Mouse (Mus musculus) natural killer cell, adult 2 months (primary cell): Measurements from ENCODE around the gene Plek.
"Not testable (repeated sequence)": the region's sequence is repeated elsewhere in the genome, so short reads cannot be mapped to it uniquely, and the experiment has no call there.

ENCODE experiments used
- DNase-seq, 2 experiments: peaks; one replicate each; pipeline ENCODE4 v3.0.0; 2022; ENCODE audit warnings: low spot score in 2 of 2

Gene Plek

DNA sequence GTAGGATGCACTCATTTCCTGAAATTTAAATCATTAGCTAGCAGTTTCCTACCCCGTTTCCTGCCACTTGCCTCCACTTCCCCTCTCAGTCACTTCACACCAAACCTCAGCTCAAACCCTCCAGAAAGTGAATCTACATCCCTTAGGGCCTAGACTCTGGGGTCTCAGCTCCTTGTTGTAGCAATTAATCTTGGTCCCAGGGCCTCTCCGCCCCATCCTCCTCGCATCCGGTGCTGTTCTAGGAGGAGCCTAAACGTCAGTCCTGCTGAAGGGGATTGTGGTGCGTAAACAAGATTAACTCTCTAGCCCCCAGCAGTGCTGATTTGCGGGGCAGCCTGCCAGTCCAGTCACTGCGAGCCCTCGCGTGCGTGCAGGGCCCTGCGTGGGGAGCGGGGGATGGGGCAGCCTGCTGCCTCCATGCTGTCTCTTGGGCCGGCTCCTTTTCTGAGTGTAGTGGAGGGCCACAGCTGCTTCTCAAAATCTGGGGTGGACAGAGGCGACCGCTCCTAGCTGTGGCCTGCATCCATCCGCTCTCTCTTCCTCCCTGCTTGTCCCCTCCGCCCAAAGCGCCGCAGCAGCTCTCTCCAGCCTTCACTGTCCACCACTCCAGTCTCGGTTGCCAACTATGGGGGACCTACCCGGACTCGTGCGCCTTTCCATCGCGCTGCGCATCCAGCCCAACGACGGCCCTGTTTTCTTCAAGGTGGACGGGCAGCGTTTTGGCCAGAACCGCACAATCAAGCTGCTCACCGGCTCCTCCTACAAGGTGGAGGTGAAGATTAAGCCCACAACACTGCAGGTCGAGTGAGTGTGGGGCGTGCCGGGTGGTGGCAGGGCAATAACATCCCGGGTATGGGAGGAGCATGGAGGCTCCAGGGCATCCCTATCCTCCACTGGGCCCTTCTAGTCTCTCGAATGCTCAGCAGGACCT lies at the start of gene Plek, which contains the start of gene Cnrip1:
Gene Plek (minus strand): TSS at position 837 of the 931 bp plus-strand sequence.
Gene Cnrip1 (plus strand): TSS at position 42 of the 931 bp plus-strand sequence.
- DNase-seq, result peak; percentile 44 to 46

DNA sequence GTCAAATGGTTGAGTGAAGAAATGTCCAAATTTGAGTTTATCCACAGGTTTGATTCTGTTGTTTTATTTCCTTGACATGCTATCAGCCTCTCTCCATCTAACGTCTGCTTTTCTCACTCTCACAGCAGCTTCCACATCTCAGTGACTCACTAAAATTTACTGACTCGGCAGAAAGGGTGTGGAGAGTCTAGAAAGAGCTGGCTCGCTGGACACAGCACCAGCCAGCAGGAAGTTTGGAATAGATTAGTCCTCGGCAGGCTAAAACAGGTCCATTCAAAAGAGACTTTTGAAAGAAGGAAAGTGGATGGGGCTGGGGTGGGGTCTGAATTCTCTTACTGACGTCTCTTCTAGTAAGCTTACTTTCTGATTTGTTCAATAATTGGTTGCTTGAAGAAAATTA lies 33.9 kb upstream of the Plek start:
- no peak for DNase-seq

DNA sequence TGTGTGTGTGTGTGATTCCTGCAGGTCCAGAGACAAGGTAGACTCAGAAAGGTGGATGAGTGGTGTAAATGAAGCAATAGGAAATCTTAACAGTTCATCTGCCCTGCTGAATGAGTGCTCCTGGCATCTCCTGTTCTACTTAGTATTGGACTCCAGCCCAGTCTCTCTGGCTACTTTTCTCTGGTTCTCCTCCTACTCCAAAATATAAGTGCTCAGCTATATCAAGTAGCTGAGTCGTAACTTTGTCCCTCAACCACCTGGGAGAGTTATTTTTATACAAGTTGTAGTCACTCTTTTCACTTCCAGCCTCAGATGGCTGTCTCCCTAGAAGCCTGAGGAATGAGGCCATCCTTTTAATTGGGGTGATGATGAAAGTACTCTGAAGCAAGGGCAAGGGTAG lies 31.7 kb upstream of the Plek start:
- DNase-seq, result no peak

- no peak for DNase-seq
These were observed 31.3 kb upstream of the Plek start for GRCm38 (mm10) chr11:17083455-17083854.

GRCm38 (mm10) chr11:17082953-17083352 lies 30.8 kb upstream of the Plek start:
- DNase-seq, result no peak

- no peak for DNase-seq
These were observed 29.9 kb upstream of the Plek start for GRCm38 (mm10) chr11:17082086-17082485.

GRCm38 (mm10) chr11:17075656-17076055 lies 23.5 kb upstream of the Plek start:
- no peak for DNase-seq

DNA sequence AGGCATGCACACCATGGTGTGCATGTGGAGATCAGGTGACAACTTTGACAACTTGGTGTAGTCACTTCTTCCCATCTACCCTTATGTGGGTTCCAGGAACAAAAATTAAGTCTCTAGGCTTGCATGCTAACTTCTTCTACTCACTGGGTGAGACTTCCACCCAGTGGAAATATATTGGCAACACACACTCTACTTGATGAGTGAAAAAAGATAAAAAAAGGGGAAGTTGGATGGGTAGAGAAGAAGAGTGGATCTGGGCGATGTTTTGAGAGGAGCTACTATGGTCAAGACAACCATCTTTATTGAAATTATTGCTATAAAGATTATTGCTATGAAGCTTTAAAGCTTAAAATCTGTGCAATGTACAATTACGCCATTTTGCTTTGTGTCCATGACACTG lies 17.2 kb upstream of the Plek start:
- not testable (repeated sequence) for DNase-seq

DNA sequence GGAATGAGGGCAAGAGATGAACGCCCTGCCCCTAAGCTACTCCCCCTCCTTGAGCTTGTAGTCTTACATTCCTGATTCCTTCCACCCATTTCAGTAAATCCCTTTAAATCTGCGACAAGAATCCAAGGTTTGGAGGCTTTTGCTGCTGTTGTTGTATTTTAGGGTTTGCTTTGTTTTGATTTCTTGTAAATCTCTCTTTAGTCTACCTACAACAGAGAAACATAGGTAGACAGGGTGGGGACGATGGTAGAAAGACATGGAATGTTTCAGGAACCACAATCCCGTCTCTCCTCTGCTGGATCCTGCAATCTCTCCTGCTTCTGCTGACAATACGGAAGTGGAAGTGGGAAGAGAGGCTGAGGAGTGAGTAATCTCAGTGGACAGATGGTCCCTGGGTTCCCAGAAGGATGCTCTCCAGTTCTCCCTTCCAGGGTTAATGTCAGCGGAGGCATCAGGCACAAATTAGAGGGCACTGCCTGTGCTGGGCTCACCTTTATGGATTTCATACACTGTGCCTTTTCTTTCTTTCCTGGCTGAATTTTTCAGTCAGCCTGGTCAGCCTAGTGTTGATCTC lies 382 bp upstream of the Plek start:
- DNase-seq, result no peak

GRCm38 (mm10) chr11:17045806-17046205 lies 6.4 kb downstream of the Plek start:
- DNase-seq, result no peak

- DNase-seq, result no peak
These were observed 28.2 kb downstream of the Plek start for GRCm38 (mm10) chr11:17023984-17024383.

DNA sequence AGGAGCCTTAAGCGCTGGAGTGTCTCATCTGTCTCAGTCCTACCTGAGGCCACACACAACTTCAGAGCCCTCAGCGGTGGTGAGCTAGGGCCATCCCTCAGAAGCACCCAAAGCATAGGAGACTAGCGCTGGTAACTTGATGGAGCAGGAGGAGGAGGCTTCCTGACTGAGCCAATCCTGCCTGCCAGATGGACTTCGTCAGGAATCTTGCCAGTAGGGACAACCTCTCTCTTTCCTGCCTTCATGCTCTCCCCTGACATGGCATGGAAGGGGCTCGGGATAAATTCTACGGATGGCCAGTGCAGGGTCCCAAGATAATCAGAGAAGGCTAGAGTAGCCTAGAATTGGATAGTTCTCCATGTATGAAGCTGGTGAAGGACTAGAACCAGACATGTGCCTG lies 29.0 kb downstream of the Plek start:
- DNase-seq, result no peak

DNA sequence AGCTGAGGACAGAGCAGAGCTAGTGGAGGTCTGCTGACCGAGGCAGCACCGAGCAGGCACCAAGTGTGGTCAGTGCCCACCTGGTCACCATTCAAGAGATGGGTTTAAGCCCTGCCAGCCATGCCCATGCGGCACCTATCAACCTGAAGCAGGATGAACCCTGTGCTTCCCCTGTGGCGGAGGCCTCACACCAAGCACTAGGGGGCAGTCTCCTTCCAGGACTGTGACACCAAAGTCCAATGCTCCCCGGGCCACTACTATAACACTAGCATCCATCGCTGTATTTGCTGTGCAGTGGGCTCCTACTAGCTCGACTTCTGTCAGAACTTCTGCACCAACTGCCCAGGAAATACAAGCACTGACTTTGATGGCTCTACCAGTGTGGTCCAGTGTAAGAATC lies 32.9 kb downstream of the Plek start:
- DNase-seq, result no peak

GRCm38 (mm10) chr11:17012948-17013347 lies 39.2 kb downstream of the Plek start:
- DNase-seq, result no peak

DNA sequence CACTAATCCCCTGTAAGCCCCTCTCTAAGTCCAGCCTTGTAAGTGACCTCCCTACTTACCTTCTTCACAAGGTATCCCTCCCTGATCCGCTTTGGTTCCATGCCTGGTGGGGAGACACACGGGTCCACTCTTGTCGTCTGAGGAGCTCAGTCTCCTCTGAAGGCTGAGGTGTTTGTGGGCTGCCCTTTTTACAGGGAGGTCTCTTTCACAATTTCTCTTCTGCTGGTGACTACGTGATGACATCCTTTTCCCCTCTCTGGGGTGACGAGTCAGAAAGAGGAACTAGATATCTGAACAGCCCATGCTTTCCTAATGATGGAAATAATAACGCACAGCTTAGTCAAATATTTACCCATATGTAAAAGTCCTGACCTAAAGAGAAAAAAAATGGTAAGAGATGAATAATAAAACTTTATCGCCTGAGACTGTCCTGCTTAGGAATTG lies 43.7 kb downstream of the Plek start:
- peak; percentile 68 to 75 for DNase-seq

- peak; percentile 35 to 59 for DNase-seq
These were observed 44.5 kb downstream of the Plek start for GRCm38 (mm10) chr11:17007517-17008173.

DNA sequence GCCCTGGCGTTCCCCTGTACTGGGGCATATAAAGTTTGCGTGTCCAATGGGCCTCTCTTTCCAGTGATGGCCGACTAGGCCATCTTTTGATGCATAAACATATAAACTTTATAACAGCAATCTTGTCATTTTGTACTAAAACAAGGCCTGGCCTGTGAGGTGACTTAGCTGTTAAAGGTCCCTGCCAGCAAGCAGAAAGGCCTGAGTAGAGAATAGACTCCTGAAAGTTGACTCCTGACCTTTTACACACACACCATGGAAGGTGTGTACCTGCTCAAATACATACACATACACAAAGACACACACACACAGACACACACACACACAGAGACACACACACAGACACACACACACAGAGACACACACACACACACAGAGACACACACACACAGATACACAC lies 45.7 kb downstream of the Plek start:
- not testable (repeated sequence) for DNase-seq

DNA sequence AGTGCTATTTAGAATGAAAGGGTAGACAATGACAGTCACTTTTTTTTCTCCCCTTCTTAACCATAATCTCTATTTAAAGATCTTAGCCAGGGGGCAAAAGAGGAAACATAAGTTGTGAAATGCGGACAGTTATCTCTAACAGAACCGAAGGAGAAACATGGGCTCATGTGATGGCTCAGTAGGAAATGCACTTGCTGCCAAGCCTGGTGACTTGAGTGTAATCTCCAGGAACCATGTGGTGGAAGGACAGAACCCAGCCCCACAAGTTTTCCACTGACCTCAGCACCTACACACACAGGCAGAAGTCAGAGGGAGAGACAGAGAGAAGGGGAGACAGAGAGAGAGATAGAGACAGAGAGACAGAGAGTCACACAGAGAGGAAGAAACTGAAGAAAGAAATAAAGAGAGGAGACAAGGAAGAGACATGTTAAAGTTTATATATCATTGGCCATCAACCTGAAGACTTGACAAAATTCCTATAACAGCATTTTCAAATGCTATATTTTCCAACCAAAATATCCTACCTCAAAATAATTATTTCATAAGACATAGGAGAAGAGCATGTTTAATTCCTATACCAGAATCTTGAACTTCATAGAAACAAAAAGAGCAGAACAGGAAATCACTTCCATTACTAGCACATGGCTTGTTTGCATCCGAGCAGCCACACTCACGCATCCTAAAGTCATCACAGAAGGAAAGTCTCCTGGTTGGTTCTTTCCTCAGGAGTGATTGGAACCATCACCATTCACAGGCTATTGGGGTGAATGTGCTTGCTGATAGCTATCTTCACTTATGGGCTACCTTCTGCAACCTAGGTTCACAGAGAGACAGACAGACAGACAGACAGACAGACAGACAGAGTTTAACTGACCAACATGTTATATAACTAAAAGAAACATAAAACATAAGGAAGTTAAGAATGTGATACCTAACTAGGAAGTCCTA lies 47.0 kb downstream of the Plek start:
- DNase-seq, result peak; percentile 16 to 35

- no peak for DNase-seq
These were observed 48.4 kb downstream of the Plek start for GRCm38 (mm10) chr11:17003757-17004156.

DNA sequence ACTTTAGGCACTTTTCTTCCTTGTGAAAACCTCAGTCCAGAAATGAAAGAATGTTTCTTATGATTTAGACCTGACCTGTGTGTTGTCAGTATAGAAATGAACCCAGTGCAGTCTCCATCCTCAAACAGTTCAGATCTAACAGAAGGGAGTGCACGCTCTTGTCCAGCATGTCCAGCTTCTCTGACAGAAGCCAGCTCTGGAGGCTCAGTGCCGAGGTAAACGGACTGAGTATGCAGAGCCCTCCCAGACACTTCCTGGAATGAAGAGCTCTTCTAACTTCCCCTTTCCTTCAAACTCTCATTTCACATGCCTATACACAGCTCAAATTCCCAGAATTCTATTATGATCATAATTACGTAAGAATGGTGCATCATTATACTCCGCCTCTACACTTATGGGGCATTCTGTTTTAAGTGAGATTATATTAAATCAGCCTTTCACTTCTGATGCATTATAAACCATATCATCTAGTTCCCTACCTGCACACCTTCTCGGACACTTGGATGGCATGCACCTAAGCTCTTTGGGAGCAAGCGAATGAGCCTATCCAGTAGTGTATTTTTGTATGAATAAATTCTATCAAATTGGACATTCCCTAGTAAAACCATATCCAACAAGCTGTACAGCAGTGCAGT lies 49.3 kb downstream of the Plek start:
- DNase-seq, result no peak
